Mouse (Mus musculus) lung, postnatal 0 days (tissue): ENCODE data around the gene Gm4969.

Experiments used
- CTCF ChIP-seq: IDR thresholded peaks from 2 replicates; pipeline ENCODE4 v1.5.1; 2016; ENCODE audit warnings: antibody characterized with exemption, mild to moderate bottlenecking
- EP300 ChIP-seq: IDR thresholded peaks from 2 replicates; pipeline ENCODE4 v1.6.1; 2016; ENCODE audit warnings: antibody characterized with exemption, mild to moderate bottlenecking, control low read depth

DNA sequence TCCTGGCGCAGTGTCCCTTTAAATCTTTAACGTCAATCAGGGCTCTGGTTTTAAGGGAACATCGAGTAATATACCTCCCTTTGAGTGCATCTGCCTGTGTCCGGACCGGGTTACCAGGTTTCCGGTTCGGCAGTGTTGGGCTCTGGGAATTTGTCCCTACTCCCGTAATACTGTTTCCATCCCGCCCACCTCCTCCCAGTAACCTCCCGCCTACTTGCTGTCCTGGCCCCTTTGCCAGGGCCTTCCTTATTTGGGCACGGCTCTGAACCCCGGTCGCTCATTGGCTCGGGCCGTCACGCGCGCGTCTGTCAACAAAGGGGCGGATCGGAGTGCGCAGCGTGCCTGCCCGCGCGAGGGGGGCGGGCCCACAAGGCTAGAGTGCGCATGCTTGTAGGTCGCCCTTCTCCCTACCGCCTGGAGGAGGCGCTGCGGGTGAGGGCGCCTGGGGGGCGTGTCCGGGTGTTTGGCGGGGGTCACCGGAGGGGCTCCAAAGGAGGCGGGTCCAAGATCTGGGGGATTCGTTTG lies 13.2 kb upstream of the Gm4969 start:
- TF ChIP-seq CTCF (peak; percentile 94), EP300 (peak; percentile 71)
